Mouse (Mus musculus): Measurements from ENCODE around the gene Kif3c.

GRCm38 (mm10) chr12:3414956-3415355 lies 50.0 kb downstream of the Kif3c start:
- TF ChIP-seq CTCF (IDR thresholded peaks at IDR 0.05): no peak
- TF ChIP-seq POLR2A (IDR thresholded peaks at IDR 0.05; ENCODE audit: insufficient read depth, low read depth, low read length): no peak

All from heart, adult 2 months (tissue).